Mouse (Mus musculus): ENCODE measurements around the gene Anxa5. TPM values are rescaled to one million over a fixed set of nuclear protein-coding genes. Genes with fewer than 3 reads are reported as not detected.

Anxa5 gene
- polyA plus RNA-seq, 1 experiment from 2014 or later: 54.2 TPM

DNA sequence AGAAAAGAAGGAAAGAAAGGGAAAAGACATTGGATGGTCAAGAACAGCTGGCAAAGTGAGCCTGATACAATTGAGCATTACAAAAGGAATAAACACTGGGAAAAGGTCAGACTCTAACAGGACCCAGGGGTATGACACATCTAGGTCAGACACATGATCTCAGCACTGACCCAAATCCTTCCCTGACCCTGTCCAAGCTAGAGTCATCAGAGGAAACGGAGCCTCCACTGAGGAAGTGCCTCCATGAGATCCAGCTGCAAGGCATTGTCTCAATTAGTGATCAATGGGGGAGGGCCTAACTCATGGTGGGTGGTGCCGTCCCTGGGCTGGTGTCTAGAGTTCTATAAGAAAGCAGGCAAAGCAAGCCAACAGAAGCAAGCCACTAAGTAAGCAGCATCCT is 6.8 kb downstream of the Anxa5 start:
- no peak for ATAC-seq
- H3K9ac ChIP-seq (ENCODE audit: low read depth, low read length): no peak overlapping the region
- no peak overlapping the region for H3K27ac ChIP-seq (ENCODE audit: low read length)
- H3K4me3 ChIP-seq (ENCODE audit: low read depth, low read length): no peak overlapping the region
- H3K36me3 ChIP-seq (ENCODE audit: control insufficient read depth, insufficient read depth, low read length): no peaks in the 10 kb centered on the region
- H3K9me3 ChIP-seq (replicated peaks; ENCODE audit: control insufficient read depth, low read length, poor library complexity, severe bottlenecking): no peaks in the 10 kb centered on the region
- H3K27me3 ChIP-seq (ENCODE audit: control insufficient read depth, insufficient read depth, low read depth, low read length): no peaks in the 10 kb centered on the region
- H3K4me2 ChIP-seq (ENCODE audit: low read length): no peak overlapping the region
- WGBS: 65% methylated on average over 2 of the region's 2 CpGs
- H3K4me1 ChIP-seq (ENCODE audit: control insufficient read depth, insufficient read depth, low read length): no peaks in the 10 kb centered on the region

DNA sequence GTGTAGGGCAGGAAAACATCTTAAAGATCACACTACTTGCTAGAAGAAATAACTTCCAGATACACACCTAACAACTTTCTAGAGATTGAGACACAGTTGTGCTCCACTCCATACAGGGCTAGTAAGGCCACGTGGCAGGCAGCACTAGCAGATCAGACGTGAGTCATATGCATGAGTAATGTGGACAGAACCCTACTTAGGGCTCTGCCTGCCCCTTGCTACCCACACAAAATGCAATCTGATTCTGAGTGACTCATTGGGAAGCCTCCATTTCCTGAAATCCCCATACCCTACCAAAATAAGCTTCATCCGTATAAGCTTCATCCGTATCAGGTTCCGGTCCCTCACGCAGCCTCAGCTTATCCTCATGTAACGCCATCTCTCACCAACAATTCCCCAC is 8.1 kb downstream of the Anxa5 start:
- ATAC-seq: no peak
- 93% methylated on average over 7 of the region's 7 CpGs for WGBS
- Histone ChIP-seq H3K27ac (ENCODE audit: low read length) (no peak overlapping the region), H3K4me3 (ENCODE audit: low read depth, low read length) (no peak overlapping the region), H3K9me3 (replicated peaks; ENCODE audit: control insufficient read depth, low read length, poor library complexity, severe bottlenecking) (no peaks in the 10 kb centered on the region), H3K36me3 (ENCODE audit: control insufficient read depth, insufficient read depth, low read length) (no peaks in the 10 kb centered on the region), H3K4me1 (ENCODE audit: control insufficient read depth, insufficient read depth, low read length) (no peaks in the 10 kb centered on the region), H3K27me3 (ENCODE audit: control insufficient read depth, insufficient read depth, low read depth, low read length) (no peaks in the 10 kb centered on the region), H3K4me2 (ENCODE audit: low read length) (no peak overlapping the region), H3K9ac (ENCODE audit: low read depth, low read length) (no peak overlapping the region)

DNA sequence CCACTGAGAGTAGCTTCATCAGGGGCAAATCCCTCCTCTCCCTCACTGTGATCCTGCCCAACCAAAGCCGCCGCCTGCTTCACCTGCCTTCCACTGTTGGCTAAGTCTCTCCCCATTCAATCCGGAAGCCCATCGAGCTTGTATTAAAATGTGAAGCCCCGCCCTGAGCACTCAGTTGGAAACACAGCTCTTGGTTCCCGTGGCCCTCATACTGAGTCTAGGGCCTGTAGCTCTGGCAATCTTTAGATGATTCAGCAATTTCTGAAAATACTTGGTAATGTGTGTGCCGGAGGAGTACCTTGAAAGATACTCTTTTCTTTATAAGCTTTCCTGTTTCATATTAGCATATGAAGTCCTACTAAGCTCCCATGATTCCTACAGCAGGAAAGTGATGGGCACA is 10.2 kb downstream of the Anxa5 start:
- WGBS: 54% methylated on average over 7 of the region's 7 CpGs
- H3K27ac ChIP-seq (ENCODE audit: low read length): no peak overlapping the region
- no peak overlapping the region for H3K4me2 ChIP-seq (ENCODE audit: low read length)
- no peaks in the 10 kb centered on the region for H3K36me3 ChIP-seq (ENCODE audit: control insufficient read depth, insufficient read depth, low read length)
- no peaks in the 10 kb centered on the region for H3K27me3 ChIP-seq (ENCODE audit: control insufficient read depth, insufficient read depth, low read depth, low read length)
- no peak for ATAC-seq
- no peak overlapping the region for H3K9ac ChIP-seq (ENCODE audit: low read depth, low read length)
- H3K4me1 ChIP-seq (ENCODE audit: control insufficient read depth, insufficient read depth, low read length): no peaks in the 10 kb centered on the region
- no peaks in the 10 kb centered on the region for H3K9me3 ChIP-seq (replicated peaks; ENCODE audit: control insufficient read depth, low read length, poor library complexity, severe bottlenecking)
- no peak overlapping the region for H3K4me3 ChIP-seq (ENCODE audit: low read depth, low read length)

DNA sequence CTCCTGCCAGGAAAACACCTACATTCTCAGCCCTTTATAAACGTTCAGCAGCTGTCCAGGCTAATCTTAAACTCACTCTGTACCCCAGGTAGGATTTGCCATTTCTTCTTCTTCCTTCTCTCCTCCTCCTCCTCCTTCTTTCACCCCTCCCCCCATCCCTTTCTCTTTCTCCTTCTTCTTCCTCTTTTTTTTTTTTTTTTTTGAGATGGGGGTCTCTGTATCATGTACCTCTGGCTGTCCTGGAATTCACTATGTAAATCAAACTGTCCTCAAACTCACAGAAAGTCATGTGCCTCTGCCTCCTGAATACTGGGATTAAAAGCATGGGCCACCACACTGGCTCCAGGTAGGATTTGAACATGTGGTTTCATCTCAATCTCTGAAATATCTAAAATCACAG is 13.3 kb downstream of the Anxa5 start:
- H3K27me3 ChIP-seq (ENCODE audit: control insufficient read depth, insufficient read depth, low read depth, low read length): no peaks in the 10 kb centered on the region
- H3K9me3 ChIP-seq (replicated peaks; ENCODE audit: control insufficient read depth, low read length, poor library complexity, severe bottlenecking): no peaks in the 10 kb centered on the region
- no peaks in the 10 kb centered on the region for H3K4me1 ChIP-seq (ENCODE audit: control insufficient read depth, insufficient read depth, low read length)
- no peak overlapping the region for H3K4me3 ChIP-seq (ENCODE audit: low read depth, low read length)
- no peaks in the 10 kb centered on the region for H3K36me3 ChIP-seq (ENCODE audit: control insufficient read depth, insufficient read depth, low read length)
- no peak for ATAC-seq
- H3K4me2 ChIP-seq (ENCODE audit: low read length): no peak overlapping the region
- H3K9ac ChIP-seq (ENCODE audit: low read depth, low read length): no peak overlapping the region
- WGBS: 41% methylated on average over 1 of the region's 1 CpGs
- H3K27ac ChIP-seq (ENCODE audit: low read length): no peak overlapping the region

DNA sequence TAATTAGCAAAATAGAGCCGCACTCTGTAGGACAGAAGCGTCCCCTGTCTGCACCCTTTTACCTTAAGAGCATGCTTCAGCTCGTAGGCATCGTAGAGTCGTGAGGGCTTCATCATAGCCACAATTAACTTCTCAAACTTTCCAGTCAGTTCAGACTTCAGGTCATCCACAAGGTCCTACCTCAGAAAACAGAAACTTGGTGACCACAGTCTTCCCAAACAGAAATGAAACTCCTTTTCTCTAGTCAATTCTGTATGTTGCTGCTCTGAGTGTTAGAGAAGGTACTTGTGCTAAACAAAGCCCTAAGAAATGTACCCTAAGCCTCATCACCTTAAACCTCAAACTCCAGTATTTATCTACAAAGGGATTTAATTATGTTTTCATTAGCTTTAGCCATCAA is 13.9 kb downstream of the Anxa5 start:
- Histone ChIP-seq H3K9me3 (replicated peaks; ENCODE audit: control insufficient read depth, low read length, poor library complexity, severe bottlenecking) (no peaks in the 10 kb centered on the region), H3K4me3 (ENCODE audit: low read depth, low read length) (no peak overlapping the region), H3K4me1 (ENCODE audit: control insufficient read depth, insufficient read depth, low read length) (no peaks in the 10 kb centered on the region), H3K4me2 (ENCODE audit: low read length) (no peak overlapping the region), H3K27me3 (ENCODE audit: control insufficient read depth, insufficient read depth, low read depth, low read length) (no peaks in the 10 kb centered on the region), H3K27ac (ENCODE audit: low read length) (no peak overlapping the region), H3K36me3 (ENCODE audit: control insufficient read depth, insufficient read depth, low read length) (no peaks in the 10 kb centered on the region), H3K9ac (ENCODE audit: low read depth, low read length) (no peak overlapping the region)
- WGBS: 86% methylated on average over 5 of the region's 5 CpGs
- ATAC-seq: no peak

DNA sequence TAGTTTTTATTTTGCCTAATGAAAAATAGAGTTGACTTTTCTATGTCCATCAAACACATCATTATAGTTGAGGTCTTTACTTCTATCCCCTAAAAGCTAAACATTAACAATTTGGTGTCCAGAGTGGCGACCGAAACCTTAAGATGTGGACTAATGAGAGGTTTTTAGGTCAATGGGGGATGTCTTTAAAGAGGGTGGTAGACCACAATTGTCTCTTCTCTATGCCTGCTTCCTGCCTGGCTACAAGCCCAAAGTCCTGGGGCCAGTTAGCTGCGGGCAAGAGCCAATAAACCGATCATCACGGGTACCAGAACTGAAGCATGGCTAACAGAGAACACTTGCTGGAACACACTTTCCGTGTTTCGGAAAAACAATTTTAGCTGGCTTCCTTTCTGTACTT is 15.0 kb downstream of the Anxa5 start:
- Histone ChIP-seq H3K4me1 (ENCODE audit: control insufficient read depth, insufficient read depth, low read length) (no peaks in the 10 kb centered on the region), H3K4me2 (ENCODE audit: low read length) (no peak overlapping the region), H3K9ac (ENCODE audit: low read depth, low read length) (no peak overlapping the region), H3K27me3 (ENCODE audit: control insufficient read depth, insufficient read depth, low read depth, low read length) (no peaks in the 10 kb centered on the region), H3K9me3 (replicated peaks; ENCODE audit: control insufficient read depth, low read length, poor library complexity, severe bottlenecking) (no peaks in the 10 kb centered on the region), H3K36me3 (ENCODE audit: control insufficient read depth, insufficient read depth, low read length) (no peaks in the 10 kb centered on the region), H3K27ac (ENCODE audit: low read length) (no peak overlapping the region), H3K4me3 (ENCODE audit: low read depth, low read length) (no peak overlapping the region)
- no peak for ATAC-seq
- 93% methylated on average over 7 of the region's 7 CpGs for WGBS

DNA sequence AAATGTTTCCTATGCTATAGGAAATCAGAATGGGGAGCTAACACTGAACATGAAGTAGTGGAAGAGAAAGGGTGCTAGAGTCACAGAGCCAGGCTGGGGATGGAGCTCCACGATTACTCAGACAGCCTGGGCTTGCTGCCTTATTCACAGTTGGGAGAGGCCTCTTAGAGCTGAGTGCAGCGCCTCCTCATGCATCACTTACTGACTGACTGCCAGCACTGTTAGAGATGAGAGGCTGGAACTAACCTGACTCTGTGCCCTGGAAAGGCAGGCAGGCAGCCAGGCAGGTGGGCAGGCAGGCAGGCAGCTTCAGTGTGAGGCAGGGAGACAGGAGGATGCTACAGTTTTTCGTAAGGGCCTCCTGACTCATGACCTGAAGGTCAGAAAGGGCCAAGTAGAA is 20.1 kb downstream of the Anxa5 start:
- H3K4me2 ChIP-seq (ENCODE audit: low read length): no peak overlapping the region
- H3K36me3 ChIP-seq (ENCODE audit: control insufficient read depth, insufficient read depth, low read length): no peaks in the 10 kb centered on the region
- no peak overlapping the region for H3K4me3 ChIP-seq (ENCODE audit: low read depth, low read length)
- 78% methylated on average over 3 of the region's 3 CpGs for WGBS
- H3K9me3 ChIP-seq (replicated peaks; ENCODE audit: control insufficient read depth, low read length, poor library complexity, severe bottlenecking): no peaks in the 10 kb centered on the region
- no peak overlapping the region for H3K27ac ChIP-seq (ENCODE audit: low read length)
- H3K27me3 ChIP-seq (ENCODE audit: control insufficient read depth, insufficient read depth, low read depth, low read length): no peaks in the 10 kb centered on the region
- H3K9ac ChIP-seq (ENCODE audit: low read depth, low read length): no peak overlapping the region
- H3K4me1 ChIP-seq (ENCODE audit: control insufficient read depth, insufficient read depth, low read length): no peaks in the 10 kb centered on the region
- ATAC-seq: no peak

DNA sequence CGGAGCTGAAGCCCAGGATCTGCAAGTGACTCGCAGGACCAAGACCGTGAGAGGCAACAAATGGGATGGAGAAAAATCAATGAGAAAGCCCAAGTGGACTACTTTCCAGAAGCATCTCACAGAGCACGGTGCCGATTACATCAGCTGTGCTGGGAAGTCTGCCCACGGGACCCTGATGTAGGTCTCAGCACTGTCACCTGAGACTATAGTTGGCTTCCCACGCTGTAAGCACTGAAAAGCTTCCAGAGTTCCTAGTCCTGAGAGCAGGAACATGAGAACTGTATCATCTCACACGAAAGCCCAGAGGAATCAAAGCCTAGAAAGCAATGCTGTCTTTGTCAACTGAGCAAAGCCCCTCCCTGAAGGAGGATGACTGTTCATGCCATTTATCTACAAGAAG is 20.6 kb downstream of the Anxa5 start:
- WGBS: 93% methylated on average over 8 of the region's 8 CpGs
- Histone ChIP-seq H3K4me3 (ENCODE audit: low read depth, low read length) (no peak overlapping the region), H3K4me1 (ENCODE audit: control insufficient read depth, insufficient read depth, low read length) (no peaks in the 10 kb centered on the region), H3K27me3 (ENCODE audit: control insufficient read depth, insufficient read depth, low read depth, low read length) (no peaks in the 10 kb centered on the region), H3K36me3 (ENCODE audit: control insufficient read depth, insufficient read depth, low read length) (no peaks in the 10 kb centered on the region), H3K9ac (ENCODE audit: low read depth, low read length) (no peak overlapping the region), H3K9me3 (replicated peaks; ENCODE audit: control insufficient read depth, low read length, poor library complexity, severe bottlenecking) (no peaks in the 10 kb centered on the region), H3K4me2 (ENCODE audit: low read length) (no peak overlapping the region), H3K27ac (ENCODE audit: low read length) (no peak overlapping the region)
- no peak for ATAC-seq

DNA sequence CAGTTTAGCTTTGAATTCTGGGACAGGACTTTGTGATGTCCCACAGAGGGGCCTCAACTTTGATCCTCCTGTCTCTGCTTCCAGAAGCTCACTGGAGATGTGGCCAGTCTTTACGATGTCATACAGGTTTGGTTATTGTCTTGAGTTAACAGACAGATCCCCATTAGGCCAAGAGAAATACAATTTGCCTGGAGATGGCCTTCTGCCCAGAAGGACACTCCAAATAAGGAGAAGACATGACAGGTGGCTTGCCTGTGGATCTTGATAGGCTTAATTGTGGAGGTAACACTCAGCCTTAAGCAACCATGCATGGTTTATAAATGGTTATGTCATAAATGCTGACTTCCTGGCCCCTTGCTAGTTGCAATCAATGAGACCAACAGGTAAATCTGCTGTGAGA is 23.2 kb downstream of the Anxa5 start:
- no peaks in the 10 kb centered on the region for H3K27me3 ChIP-seq (ENCODE audit: control insufficient read depth, insufficient read depth, low read depth, low read length)
- H3K27ac ChIP-seq (ENCODE audit: low read length): no peak overlapping the region
- H3K4me3 ChIP-seq (ENCODE audit: low read depth, low read length): no peak overlapping the region
- no peaks in the 10 kb centered on the region for H3K36me3 ChIP-seq (ENCODE audit: control insufficient read depth, insufficient read depth, low read length)
- H3K9ac ChIP-seq (ENCODE audit: low read depth, low read length): no peak overlapping the region
- H3K4me1 ChIP-seq (ENCODE audit: control insufficient read depth, insufficient read depth, low read length): no peaks in the 10 kb centered on the region
- no peak for ATAC-seq
- WGBS: 95% methylated on average over 1 of the region's 1 CpGs
- H3K4me2 ChIP-seq (ENCODE audit: low read length): no peak overlapping the region
- H3K9me3 ChIP-seq (replicated peaks; ENCODE audit: control insufficient read depth, low read length, poor library complexity, severe bottlenecking): no peaks in the 10 kb centered on the region
